Mouse (Mus musculus) c-Kit-negative CD71-positive TER-119-positive erythroid progenitor cells, embryonic 14.5 days (primary cell): Measurements from ENCODE around the gene Batf2.
"Not testable (repeated sequence)": the region's sequence is repeated elsewhere in the genome, so short reads cannot be mapped to it uniquely, and the experiment has no call there.

Experiments used
- DNase-seq: peaks from one replicate; pipeline ENCODE4 v3.0.0-alpha.2; 2013; ENCODE audit warnings: low read depth, low spot score

Batf2 gene

DNA sequence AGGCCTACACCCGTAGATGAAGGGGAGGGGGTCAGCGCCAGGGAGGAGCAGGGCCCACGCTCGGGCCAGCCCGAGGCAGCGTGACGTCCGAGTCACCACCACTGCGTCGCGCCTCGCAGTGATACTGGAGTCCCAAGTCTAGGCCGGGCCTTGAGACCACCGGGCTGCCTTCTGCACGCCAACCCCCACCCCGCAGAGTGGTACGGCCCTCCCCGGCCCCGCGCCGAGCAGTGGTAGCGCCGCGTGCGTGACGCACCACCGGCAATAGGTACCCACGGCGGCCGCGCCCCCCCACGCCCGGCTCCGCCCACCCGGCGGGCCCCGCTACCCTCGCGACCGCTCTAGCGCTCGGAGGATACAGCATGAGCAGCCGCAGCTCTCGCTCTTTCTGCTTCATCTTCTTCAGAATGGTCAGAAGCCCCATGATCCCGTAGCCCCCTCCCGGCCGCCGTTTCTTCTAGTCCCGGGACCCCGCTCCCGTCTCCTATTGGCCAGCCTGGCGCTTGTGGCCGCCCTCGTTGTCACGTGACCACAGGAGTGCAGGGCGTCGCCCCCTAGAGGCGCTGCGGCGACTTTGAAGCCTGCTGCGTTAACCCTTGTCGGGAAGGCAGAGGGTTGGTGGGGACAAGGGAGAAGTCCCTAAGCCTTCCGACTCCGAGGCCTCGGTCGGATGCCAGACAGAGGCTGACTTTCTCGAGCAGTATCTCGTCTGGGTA lies at the start of gene Batf2:
Gene Batf2 (plus strand): TSS at position 306 of the 716 bp plus-strand sequence.
- peak; percentile 89 for DNase-seq

- DNase-seq = no peak
These were observed 46.7 kb upstream of the Batf2 start, which contains the start of gene AC131692.1 for GRCm38 (mm10) chr19:6094119-6094518. Gene AC131692.1 (plus strand): TSS chr19:6094419.

GRCm38 (mm10) chr19:6097847-6098246 lies 42.9 kb upstream of the Batf2 start:
- DNase-seq = no peak

GRCm38 (mm10) chr19:6101186-6101585 lies 39.6 kb upstream of the Batf2 start:
- DNase-seq = no peak

DNA sequence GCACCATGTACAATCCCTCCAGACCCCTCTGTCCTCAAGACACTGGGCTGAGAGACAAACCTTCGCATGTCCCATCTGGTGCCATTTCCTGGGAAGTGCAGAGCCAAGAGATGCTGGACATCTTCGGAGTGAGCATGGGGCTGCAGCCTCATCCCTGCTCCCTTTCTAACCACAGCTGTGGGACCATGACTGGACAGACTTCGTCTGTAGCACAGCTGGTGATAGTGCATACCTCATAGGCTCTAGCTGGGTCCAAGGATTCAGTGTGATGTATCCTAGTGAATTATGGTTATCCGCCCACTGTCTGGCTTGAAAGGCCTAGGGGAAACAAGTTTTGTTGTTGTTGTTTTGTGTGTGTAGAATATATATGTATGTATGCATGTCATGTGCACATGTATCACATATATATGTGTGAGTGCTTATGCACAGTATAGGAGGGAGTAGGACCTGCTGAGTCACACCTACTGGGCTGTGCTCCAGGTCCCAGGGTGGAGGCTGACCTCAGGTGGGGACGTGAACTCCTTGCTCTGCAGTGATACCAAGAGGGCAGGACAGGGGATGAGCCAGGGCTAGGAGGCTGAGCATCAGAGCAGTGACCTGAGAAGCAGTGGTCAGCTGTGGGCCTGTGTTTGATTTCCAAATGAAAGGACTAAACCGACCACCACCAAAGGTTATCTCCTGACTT lies 38.5 kb upstream of the Batf2 start:
- DNase-seq = peak; percentile 46

DNA sequence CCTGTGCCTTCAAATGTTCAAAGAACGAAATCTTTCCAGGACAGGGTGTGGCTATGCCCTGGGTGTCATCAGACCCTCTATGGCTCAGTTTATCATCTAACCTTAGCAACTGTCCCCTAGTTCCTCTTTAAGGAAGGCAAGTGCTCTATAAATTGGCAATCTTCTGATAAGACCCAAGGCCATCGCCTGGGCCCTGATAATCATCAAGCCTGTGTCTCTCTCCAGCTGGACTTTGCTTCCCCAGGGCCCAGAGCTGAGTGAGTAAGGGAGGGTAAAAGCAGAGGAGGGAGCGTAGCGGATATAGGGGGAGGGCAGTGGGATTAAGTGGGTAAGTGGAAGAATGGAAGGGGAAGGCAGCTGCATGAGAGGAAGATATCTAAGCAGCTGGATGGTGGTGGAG lies 36.3 kb upstream of the Batf2 start:
- DNase-seq = no peak

DNA sequence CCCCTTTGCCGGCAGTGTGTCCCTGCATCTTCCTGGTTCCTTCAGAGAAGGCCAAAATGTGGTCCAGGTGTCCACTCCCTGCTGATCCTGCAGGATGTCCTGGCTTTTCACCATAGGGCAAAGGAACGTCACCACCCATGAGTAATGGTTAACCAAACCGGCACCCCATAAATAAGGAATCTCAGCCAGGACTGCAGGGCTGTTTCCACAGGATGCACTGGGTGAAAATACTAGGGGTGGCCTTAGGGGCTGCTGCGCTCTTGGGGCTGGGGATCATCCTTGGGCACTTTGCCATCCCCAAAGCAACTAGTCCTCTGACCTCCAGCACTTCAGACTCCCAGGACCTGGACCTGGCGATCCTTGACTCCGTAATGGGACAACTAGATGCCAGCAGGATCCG lies 35.2 kb upstream of the Batf2 start, which contains the start of gene Naaladl1:
Gene Naaladl1 (plus strand): TSS at position 197 of the 400 bp plus-strand sequence.
- DNase-seq = no peak

DNA sequence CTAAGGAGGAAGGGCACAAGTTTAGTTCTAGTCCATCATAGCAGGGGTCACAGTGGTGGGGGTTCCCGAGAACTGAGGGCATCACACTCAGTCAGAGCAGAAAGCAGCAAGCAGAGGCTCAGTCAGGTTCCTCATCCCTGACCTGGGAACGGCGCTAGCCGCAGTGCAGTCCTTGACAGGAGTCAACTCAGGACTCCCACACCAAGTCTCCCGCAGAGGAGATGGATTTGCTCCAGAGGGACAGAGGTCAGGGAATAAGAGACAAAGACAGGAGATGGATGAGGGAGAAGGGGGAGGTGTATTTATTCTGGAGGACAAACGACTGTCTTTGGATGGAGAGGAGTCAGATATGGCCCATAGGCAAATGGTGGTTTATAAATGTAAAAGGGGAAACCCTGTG lies 27.7 kb upstream of the Batf2 start:
- no peak for DNase-seq

DNA sequence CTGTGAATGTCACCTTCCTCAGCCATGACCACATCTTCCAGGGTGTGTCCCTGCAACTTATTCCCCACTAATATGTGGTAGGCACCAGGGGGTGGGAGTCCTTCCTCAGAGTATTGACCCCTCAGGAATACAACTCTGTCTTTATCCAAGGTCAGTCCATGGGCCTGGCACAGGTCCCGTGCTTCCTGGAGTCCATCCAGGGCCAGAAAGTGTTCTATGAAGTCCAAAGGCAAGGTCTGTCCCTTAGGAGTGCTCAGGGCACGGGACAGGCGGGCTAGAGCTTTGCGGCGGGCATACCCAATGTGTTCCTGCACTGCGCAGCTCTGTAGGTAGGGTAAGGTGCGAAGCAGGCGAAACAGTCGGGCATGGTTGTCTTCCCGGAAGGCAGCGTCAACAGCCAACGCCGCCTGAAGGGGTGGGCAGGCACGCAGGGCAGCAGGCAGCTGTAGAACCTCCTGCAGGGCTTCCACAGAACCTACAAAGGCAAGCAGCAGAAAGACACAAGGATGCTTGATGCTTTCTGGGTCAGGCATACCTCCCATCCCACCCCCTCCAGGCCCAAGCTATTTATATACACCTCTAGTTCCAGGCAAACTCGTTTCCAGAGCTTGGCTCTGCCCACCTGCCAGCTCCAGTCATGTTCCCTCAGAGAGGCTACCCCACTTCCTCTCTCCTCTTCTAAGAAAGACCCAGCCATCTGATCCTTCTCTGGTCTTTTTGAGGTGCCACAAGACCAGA lies 24.5 kb upstream of the Batf2 start:
- DNase-seq = no peak

DNA sequence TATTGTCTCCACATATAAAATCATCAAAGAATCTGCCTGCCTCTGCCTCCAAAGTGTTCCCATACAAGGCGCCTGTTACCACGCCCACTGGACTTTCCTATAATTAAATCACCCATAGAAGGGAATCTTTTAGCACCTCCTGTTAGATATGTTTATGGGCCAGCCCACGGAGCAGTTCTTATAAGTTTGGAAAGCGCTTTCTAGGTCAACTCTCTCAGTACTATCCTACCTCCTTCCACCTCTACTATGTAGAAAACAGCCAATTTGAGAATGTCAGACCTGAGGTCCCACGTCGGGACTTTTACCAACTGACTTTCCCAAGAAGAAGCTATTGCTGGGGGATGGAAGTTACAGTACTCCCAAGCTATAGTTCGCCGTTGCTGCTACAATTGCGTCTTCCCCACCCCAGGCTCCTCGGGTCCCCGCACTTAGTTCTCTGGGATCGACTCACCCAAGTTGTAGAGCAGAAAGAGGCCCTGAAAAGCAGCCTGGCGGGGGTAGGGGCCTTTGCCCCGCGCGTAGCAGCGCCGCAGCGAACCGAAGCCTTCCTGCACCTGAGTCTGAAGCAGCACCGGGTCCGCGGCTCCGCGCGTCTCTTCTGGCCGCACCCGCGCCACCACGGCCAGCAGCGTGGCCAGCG lies 23.3 kb upstream of the Batf2 start:
- DNase-seq = no peak

DNA sequence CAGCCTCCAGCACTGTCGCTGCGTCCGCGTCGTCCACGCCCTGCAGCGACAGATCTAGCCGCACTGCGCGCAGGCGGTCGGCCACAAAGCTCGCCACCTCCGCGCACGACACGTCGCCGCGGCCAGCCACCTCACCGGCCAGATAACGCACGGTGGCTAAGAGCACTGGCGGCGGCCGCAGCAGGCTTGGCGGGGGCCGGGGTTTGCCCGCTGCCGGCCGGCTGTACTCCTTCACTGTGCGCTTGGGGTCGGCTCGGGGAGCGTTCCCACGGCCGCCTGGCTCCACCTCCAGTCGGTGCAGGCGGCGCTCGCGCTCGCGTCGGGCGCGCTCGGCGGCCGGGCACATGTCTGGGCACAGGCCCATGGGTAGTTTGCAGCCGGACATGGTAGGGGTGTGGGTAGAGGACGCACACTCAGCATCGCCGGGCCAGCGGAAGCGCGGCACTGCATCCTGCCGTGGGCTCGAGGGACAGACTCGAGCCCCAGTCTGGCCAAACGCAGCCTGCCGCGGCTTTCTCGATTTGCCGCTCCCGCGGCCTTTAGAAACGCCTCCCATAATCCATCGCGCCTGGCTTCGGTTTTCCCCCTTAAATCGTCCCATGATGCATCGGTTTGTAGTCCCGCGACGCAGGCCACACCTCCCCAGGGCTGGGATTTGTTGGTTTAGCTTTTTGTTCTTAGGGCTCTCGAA lies 22.7 kb upstream of the Batf2 start, which contains the start of gene Sac3d1:
Gene Sac3d1 (minus strand): TSS at position 665 of the 691 bp plus-strand sequence.
- peak; percentile 85 for DNase-seq

DNA sequence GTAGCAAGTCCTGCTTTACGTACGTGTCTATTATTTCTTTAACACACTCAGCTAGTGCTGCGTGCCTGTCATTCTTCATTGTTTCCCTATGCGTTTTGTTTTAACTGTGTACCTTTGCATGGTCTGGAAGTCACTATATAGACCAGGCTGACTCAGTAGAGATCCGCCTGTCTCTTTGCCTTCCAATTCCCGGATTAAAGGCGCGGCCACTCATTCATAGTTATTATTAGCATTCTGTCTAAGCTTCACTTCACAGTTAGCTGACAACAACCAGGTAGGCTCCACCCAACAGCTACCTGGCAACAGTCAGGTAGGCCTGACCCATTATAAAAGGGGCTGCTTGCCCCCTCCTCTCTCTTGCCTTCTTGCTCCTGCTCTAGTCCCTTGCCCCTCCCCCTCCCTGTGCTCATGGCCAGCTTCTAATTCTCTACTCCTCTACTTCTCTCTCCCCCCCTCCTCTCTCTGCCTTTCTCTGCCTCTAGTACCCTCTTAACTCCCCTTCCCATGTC lies 22.1 kb upstream of the Batf2 start:
- no peak for DNase-seq

DNA sequence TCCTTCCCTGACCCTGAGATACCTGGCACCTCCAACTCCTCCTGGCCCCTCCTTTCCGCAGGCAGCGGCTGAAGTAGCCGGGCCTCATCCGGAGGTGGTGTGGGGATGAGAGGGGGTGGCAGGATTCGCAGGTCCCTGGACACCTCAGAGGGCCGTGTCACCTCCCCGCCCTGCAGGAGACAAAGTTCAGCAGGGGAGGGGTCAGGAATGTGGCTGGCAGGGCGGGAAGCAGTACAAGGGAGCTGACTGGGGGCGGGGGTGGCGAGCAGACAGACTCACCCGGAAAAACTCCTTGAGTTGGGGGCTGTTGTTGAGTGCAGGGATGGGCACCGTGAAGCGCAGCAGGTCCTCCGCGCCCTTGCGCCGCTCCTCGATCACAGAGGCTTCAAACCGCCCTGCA lies 19.0 kb upstream of the Batf2 start:
- DNase-seq = no peak

- DNase-seq = no peak
These were observed 17.5 kb upstream of the Batf2 start for GRCm38 (mm10) chr19:6123330-6123729.

GRCm38 (mm10) chr19:6124898-6125297 lies 15.9 kb upstream of the Batf2 start:
- no peak for DNase-seq

DNA sequence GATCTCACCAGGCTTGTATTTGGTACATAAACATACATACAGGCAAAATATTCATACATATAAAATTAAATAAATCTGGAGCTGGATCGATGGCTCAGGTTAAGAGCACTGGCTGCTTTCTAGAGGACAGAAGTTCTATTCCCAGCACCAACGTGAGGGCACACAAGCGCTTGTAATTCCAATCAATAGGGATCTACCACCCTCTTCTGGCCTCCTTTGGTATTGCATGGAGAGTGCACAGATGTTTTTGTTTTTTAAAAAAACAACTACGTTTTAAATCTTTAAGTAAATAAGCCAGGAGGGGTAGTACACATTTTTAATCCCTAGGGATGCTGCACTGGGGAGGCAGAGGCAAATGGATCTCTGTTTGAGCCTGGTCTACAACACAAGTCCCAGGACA lies 14.5 kb upstream of the Batf2 start:
- peak; percentile 77 for DNase-seq

DNA sequence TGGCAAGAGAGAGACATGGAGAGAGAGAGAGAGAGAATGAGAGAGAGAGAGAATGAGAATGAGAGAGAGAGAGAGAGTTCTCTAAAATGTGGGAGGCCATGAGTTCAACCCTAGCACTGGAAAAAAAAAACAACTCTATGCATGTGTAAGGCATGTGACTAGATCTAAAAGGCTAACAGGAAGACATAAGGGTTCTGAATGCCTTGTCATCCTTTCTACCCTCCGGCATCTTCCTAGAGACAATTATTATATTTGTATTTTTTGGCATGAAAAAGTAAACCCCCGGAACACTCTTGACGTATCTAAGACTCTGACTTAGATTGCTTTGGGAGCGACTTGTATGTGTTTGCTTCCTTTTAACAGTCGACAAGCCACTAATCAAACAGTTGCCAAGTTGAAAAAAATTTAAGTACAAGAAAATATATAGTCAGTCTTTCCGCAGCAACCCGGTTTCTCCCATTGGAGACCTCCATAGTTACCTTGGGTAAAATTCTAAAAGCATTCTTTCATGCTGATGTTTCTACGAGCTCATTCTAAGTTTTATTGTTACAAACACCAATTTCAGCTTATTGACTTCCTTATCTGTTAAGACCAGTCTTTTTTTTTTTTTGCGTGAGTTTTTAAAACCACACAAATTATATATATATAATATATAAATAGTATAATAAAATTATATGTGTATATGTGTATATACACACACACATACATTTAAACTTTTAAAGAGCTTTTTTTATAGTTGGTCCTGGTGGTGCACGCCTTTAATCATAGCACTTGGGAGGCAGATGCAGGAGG lies 13.8 kb upstream of the Batf2 start:
- no peak for DNase-seq

DNA sequence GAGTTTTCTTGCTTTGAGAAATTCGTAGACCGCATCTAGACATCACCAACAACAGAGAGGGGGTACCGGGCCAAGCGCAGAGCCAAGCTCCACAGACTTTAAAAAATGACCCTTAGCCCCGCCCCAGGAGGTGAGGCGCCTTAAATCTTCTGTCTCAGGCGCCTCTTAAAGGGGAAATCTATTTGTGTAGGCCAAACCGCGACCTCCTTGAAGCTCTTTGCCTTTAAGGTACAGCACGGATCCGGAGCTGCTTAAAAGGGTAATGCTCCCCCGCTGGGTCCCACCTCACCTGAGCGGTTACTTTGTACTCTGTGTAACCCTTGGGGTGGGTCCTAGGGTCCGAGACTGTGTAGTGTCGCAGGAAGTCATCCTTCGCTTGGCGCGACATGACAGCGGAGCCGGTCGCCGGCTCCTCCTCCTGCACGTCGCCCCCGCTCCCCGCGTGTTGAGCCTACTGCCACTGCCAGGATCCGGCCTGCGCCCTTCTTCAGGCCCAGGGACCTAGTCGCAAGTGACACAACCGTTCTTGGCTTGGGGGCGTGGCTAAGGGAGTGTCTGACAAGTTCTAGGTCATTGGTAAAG lies 12.9 kb upstream of the Batf2 start, which contains the start of gene Snx15:
Gene Snx15 (minus strand): TSS at position 545 of the 582 bp plus-strand sequence.
- DNase-seq = peak; percentile 96

DNA sequence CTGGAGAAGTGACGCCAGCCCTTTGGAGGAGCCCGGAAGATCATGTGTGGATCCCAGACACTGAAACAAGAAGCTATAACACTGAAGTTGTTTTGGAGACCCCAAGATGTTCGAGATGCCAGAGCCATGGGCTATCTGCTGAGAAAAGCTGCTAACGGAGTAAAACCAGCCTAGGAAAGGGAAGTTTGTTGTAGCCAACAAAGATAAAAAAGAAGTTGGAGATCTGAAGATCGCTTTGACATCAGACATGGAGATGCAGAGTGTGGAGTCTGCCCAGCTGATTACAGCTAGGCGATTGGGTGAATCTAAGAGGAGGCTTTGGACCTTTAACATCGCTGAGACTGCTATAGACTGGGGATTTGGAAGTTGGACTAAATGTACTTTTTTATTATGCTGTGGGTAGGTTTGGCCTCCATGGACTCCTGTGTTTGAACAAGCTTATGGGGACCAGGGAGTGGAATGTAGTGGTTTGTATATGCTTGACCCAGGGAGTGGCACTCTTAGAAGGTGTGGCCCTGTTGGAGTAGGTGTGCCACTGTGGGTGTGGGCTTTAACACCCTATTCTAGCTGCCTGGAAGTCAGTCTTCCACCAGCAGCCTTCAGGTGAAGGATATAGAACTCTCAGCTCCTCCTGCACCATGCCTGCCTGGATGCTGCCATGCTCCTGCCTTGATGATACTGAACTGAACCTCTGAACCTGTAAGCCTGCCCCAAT lies 10.2 kb upstream of the Batf2 start:
- DNase-seq = not testable (repeated sequence)
